Mouse (Mus musculus) heart, postnatal 0 days (tissue): ENCODE measurements around the gene Aaas. TPM values are rescaled to one million over a fixed set of nuclear protein-coding genes. Genes with fewer than 3 reads are reported as not detected.

ENCODE experiments used
- ATAC-seq: fragments of 200-750 bp; cut with Nextera tagmentation; 2 replicates; pipeline ENCODE4 v1.8.0; 2017; ENCODE audit warnings: low read depth, moderate number of reproducible peaks, moderate library complexity; ENCODE audit not compliant: insufficient read depth
- DNase-seq: peaks from one replicate; pipeline ENCODE4 v3.0.0-alpha.2; 2016; ENCODE audit warnings: low spot score
- H3K27ac ChIP-seq: fragments of 300-500 bp; sonication (generic); 2 replicates; pipeline ENCODE4 v1.5.1; 2014; ENCODE audit warnings: low read depth, mild to moderate bottlenecking
- H3K27me3 ChIP-seq: fragments of 300-500 bp; sonication (generic); 2 replicates; pipeline ENCODE4 v1.6.1; 2014; ENCODE audit warnings: low read length, mixed read lengths; ENCODE audit not compliant: control insufficient read depth, insufficient read depth
- H3K36me3 ChIP-seq: fragments of 300-500 bp; sonication (generic); replicated peaks from 2 replicates; pipeline ENCODE4 v1.6.1; 2014; ENCODE audit warnings: low read length, mixed read lengths; ENCODE audit not compliant: control insufficient read depth, insufficient read depth
- H3K4me1 ChIP-seq: fragments of 300-500 bp; sonication (generic); 2 replicates; pipeline ENCODE4 v1.6.1; 2014; ENCODE audit warnings: antibody characterized with exemption; ENCODE audit not compliant: control insufficient read depth, insufficient read depth
- H3K4me2 ChIP-seq: fragments of 300-500 bp; sonication (generic); 2 replicates; pipeline ENCODE4 v1.6.1; 2014; ENCODE audit warnings: low read depth, mild to moderate bottlenecking, low read length, moderate library complexity
- H3K4me3 ChIP-seq: fragments of 300-500 bp; sonication (generic); 2 replicates; pipeline ENCODE4 v1.5.1; 2014; ENCODE audit warnings: low read depth, low read length
- H3K9ac ChIP-seq: fragments of 300-500 bp; sonication (generic); replicated peaks from 2 replicates; pipeline ENCODE4 v1.6.1; 2014; ENCODE audit warnings: low read depth, low read length, mixed read lengths
- H3K9me3 ChIP-seq: fragments of 300-500 bp; sonication (generic); replicated peaks from 2 replicates; pipeline ENCODE4 v1.6.1; 2016; ENCODE audit warnings: low read length; ENCODE audit not compliant: control insufficient read depth
- CTCF ChIP-seq: IDR thresholded peaks from 2 replicates; pipeline ENCODE4 v1.5.1; 2016; ENCODE audit warnings: antibody characterized with exemption, control low read depth, low read depth
- EP300 ChIP-seq: IDR thresholded peaks from 2 replicates; pipeline ENCODE4 v1.6.1; 2016; ENCODE audit warnings: antibody characterized with exemption, low read depth
- WGBS: fragments of 180-500 bp; shearing (Covaris S2); extraction: QIAGEN DNeasy Blood & Tissue Kit; methylation state at CpG from one replicate; pipeline ENCODE4 v1.1.7; 2014; 5-methylcytosine and 5-hydroxymethylcytosine counted together
- polyA plus RNA-seq: library from polyadenylated mRNA; unstranded; fragments of >200 nt; fragmentation: Nextera tagmentation; extraction: Ambion mirVana; gene quantifications from 2 replicates; pipeline ENCODE4 v1.2.1, GENCODE M21; 2015
- total RNA-seq: library from RNA; depleted of rRNA; stranded (reverse); fragments of >200 nt; gene quantifications from 2 replicates; pipeline ENCODE4 v1.2.3, GENCODE M21; 2014; ENCODE audit warnings: low replicate concordance

Gene Aaas
- total and polyA plus RNA-seq, 2 experiments from 2014 or later, result 18.8 to 25.9 TPM

- DNase-seq (peak; percentile 31), ATAC-seq (no peak)
- H3K27me3 ChIP-seq, result no peaks in the 10 kb centered on the region
- TF ChIP-seq EP300, result no peak
- TF ChIP-seq CTCF, result peak; percentile 78
- no peak overlapping the region for H3K27ac ChIP-seq
- H3K9ac ChIP-seq, result no peak overlapping the region
- no peaks in the 10 kb centered on the region for H3K4me1 ChIP-seq
- WGBS, result 86% methylated on average over 6 of the region's 6 CpGs
- H3K9me3 ChIP-seq, result no peaks in the 10 kb centered on the region
- H3K36me3 ChIP-seq, result peaks cover 78% of the 10 kb centered on the region
- no peak overlapping the region for H3K4me3 ChIP-seq
- no peak overlapping the region for H3K4me2 ChIP-seq
Observed at GRCm38 (mm10) chr15:102316263-102316662, 34.3 kb downstream of the Aaas start.

- H3K9me3 ChIP-seq, result no peaks in the 10 kb centered on the region
- no peak for DNase-seq
Observed at GRCm38 (mm10) chr15:102315292-102315691, 35.3 kb downstream of the Aaas start.

DNA sequence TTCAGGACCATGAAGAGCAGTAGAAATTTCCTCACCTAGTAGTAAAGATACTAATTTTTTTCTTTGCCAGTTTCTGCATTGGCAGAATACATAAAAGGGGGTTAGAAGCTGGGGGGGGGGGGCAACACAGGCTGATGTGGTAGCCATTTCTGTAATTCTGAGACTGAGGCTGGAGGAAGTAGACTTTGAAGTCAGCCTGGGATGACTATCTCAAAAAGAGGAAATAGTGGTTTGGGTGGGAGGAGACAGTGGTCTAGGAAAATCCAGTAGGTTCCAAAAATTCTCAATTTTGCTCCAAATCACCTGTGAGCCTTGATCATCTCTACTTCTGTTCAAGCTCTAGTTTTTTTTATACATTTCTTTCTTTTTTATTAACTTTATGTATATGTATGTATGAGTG, 39.1 kb downstream of the Aaas start:
- peaks cover 61% of the 10 kb centered on the region for H3K36me3 ChIP-seq
- TF ChIP-seq CTCF (no peak), EP300 (no peak)
- no peaks in the 10 kb centered on the region for H3K4me1 ChIP-seq
- H3K27ac ChIP-seq, result no peak overlapping the region
- H3K4me2 ChIP-seq, result no peak overlapping the region
- no peaks in the 10 kb centered on the region for H3K27me3 ChIP-seq
- H3K9me3 ChIP-seq, result no peaks in the 10 kb centered on the region
- H3K4me3 ChIP-seq, result no peak overlapping the region
- no peak for ATAC-seq
- DNase-seq, result no peak
- no peak overlapping the region for H3K9ac ChIP-seq

More at GRCm38 (mm10) chr15:102315292-102315691, 35.3 kb downstream of the Aaas start:
- Histone ChIP-seq H3K9ac (no peak overlapping the region), H3K4me1 (no peaks in the 10 kb centered on the region), H3K36me3 (peaks cover 70% of the 10 kb centered on the region), H3K27ac (no peak overlapping the region), H3K27me3 (no peaks in the 10 kb centered on the region), H3K4me2 (no peak overlapping the region), H3K4me3 (no peak overlapping the region)
- no peak for ATAC-seq
- 91% methylated on average over 8 of the region's 8 CpGs for WGBS
- TF ChIP-seq CTCF, result no peak
- TF ChIP-seq EP300, result no peak

DNA sequence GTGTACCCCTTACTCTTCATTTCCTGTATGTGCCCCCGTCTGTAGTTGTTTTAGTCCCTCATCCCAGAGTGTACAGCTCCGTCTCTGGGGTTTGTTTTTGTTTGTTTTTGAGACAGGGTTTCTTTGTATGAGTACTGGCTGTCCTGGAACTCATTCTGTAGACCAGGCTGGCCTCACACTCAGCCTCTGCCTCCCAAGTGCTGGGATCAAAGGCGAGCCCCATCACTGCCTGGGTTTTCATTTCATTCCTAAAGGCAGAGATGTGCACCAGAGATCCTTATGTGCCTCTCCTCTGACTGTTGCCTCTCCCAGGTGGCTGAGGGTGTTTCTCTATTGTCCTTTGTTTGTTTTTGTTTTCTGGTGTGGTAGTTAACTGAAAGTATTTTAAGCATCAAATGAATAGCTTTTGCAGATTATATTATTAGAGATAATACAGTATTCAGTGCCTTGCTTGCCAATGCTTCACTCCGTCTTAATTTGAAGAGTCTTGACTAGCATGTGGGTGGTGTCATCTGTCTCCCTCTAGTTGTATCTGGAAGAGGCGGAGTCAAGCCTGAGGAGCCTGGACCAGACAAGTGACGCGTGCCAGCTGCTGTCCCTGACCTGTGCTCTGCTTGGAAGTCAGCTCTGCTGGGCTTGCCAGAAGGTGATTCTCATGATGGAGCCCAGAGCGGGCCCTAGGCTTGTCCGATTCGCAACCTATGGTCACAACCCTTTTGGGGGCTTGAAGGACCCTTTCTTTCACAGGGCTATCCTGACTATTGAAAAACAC, 40.3 kb downstream of the Aaas start:
- ATAC-seq (peak; percentile 39; the same call in 1 of the 2 replicates), DNase-seq (peak; percentile 23)
- H3K9ac ChIP-seq, result no peak overlapping the region
- H3K36me3 ChIP-seq, result peaks cover 64% of the 10 kb centered on the region
- H3K9me3 ChIP-seq, result no peaks in the 10 kb centered on the region
- no peaks in the 10 kb centered on the region for H3K27me3 ChIP-seq
- no peaks in the 10 kb centered on the region for H3K4me1 ChIP-seq
- no peak overlapping the region for H3K27ac ChIP-seq
- TF ChIP-seq EP300 (no peak), CTCF (no peak)
- WGBS, result 62% methylated on average over 10 of the region's 10 CpGs
- no peak overlapping the region for H3K4me3 ChIP-seq
- H3K4me2 ChIP-seq, result no peak overlapping the region

GRCm38 (mm10) chr15:102308717-102309116, 41.9 kb downstream of the Aaas start:
- Histone ChIP-seq H3K4me1 (no peaks in the 10 kb centered on the region), H3K4me2 (no peak overlapping the region), H3K9ac (no peak overlapping the region), H3K27ac (no peak overlapping the region), H3K27me3 (no peaks in the 10 kb centered on the region), H3K4me3 (no peak overlapping the region), H3K36me3 (peaks cover 64% of the 10 kb centered on the region), H3K9me3 (no peaks in the 10 kb centered on the region)
- DNase-seq, result no peak
- TF ChIP-seq CTCF, result no peak
- no peak for TF ChIP-seq EP300
- 84% methylated on average over 9 of the region's 9 CpGs for WGBS
- ATAC-seq, result no peak

GRCm38 (mm10) chr15:102302542-102302941, 48.0 kb downstream of the Aaas start:
- Histone ChIP-seq H3K27ac (peak overlapping the region; percentile 43; the same call in 1 of the 2 replicates), H3K9ac (no peak overlapping the region), H3K4me2 (no peak overlapping the region), H3K4me3 (no peak overlapping the region), H3K9me3 (no peaks in the 10 kb centered on the region), H3K4me1 (no peaks in the 10 kb centered on the region), H3K36me3 (peaks cover 52% of the 10 kb centered on the region), H3K27me3 (no peaks in the 10 kb centered on the region)
- ATAC-seq, result peak; percentile 93
- WGBS, result 26% methylated on average over 6 of the region's 6 CpGs
- DNase-seq, result peak; percentile 88
- TF ChIP-seq EP300 (no peak), CTCF (0 out of 2 replicates have a peak, but pooled peaks have one; percentile 1)
